Mouse (Mus musculus): ENCODE data around the gene Dpp9.
A peak's percentile ranks its signal among the peaks of the same experiment; 100 is the strongest.

GRCm38 (mm10) chr17:56264020-56264419 is 45.3 kb upstream of the Dpp9 start:
- TF ChIP-seq CTCF (IDR thresholded peaks at IDR 0.05; ENCODE audit: extremely low read depth, insufficient read depth, low read length): peak; percentile 82
- no peak for TF ChIP-seq POLR2A (IDR thresholded peaks at IDR 0.05; ENCODE audit: extremely low read depth, insufficient read depth, low read length)
